Mouse (Mus musculus) intestine, embryonic 14.5 days (tissue): ENCODE measurements around the gene Prrc2a. TPM values are rescaled to one million over a fixed set of nuclear protein-coding genes. Genes with fewer than 3 reads are reported as not detected.
A peak's percentile ranks its signal among the peaks of the same experiment; 100 is the strongest.

ENCODE experiments used
- ATAC-seq: fragments of 200-750 bp; cut with Nextera tagmentation; replicated peaks from 2 replicates; pipeline ENCODE4 v1.8.0; 2017; ENCODE audit warnings: low read depth, moderate number of reproducible peaks, moderate TSS enrichment, moderate library complexity; ENCODE audit not compliant: low FRiP score, low TSS enrichment
- DNase-seq: peaks from one replicate; pipeline ENCODE4 v3.0.0-alpha.2; 2018; ENCODE audit warnings: low spot score
- H3K27ac ChIP-seq: fragments of 300-500 bp; sonication (generic); 2 replicates; pipeline ENCODE4 v1.5.1; 2014; ENCODE audit warnings: low read depth, mild to moderate bottlenecking, control low read depth
- H3K27me3 ChIP-seq: fragments of 300-500 bp; sonication (generic); replicated peaks from 2 replicates; pipeline ENCODE4 v1.6.1; 2014; ENCODE audit warnings: low read length, control low read depth; ENCODE audit not compliant: control insufficient read depth, insufficient read depth
- H3K36me3 ChIP-seq: fragments of 300-500 bp; sonication (generic); 2 replicates; pipeline ENCODE4 v1.6.1; 2014; ENCODE audit warnings: low read length, control low read depth; ENCODE audit not compliant: control insufficient read depth, insufficient read depth
- H3K4me1 ChIP-seq: fragments of 300-500 bp; sonication (generic); replicated peaks from 2 replicates; pipeline ENCODE4 v1.6.1; 2014; ENCODE audit warnings: low read length, control low read depth, mixed read lengths; ENCODE audit not compliant: control insufficient read depth, insufficient read depth
- H3K4me2 ChIP-seq: fragments of 300-500 bp; sonication (generic); 2 replicates; pipeline ENCODE4 v1.6.1; 2014; ENCODE audit warnings: low read length
- H3K4me3 ChIP-seq: fragments of 300-500 bp; sonication (generic); 2 replicates; pipeline ENCODE4 v1.5.1; 2014; ENCODE audit warnings: low read depth, low read length, control low read depth, mixed read lengths
- H3K9ac ChIP-seq: fragments of 300-500 bp; sonication (generic); 2 replicates; pipeline ENCODE4 v1.6.1; 2014; ENCODE audit warnings: mild to moderate bottlenecking, low read length
- H3K9me3 ChIP-seq: fragments of 300-500 bp; sonication (generic); 2 replicates; pipeline ENCODE4 v1.6.1; 2016; ENCODE audit warnings: low read length, control low read depth; ENCODE audit not compliant: control insufficient read depth
- WGBS: fragments of 180-500 bp; shearing (Covaris S2); extraction: QIAGEN DNeasy Blood & Tissue Kit; methylation state at CpG from one replicate; pipeline ENCODE4 v1.1.7; 2014; 5-methylcytosine and 5-hydroxymethylcytosine counted together
- polyA plus RNA-seq: library from polyadenylated mRNA; unstranded; fragments of >200 nt; fragmentation: Nextera tagmentation; extraction: Ambion mirVana; gene quantifications from 2 replicates; pipeline ENCODE4 v1.2.1, GENCODE M21; 2014

The Prrc2a gene
- polyA plus RNA-seq, 1 experiment from 2014 or later = 186 TPM

GRCm38 (mm10) chr17:35168541-35169207 is 4.0 kb upstream of the Prrc2a start:
- Histone ChIP-seq H3K9me3 (no peaks in the 10 kb centered on the region), H3K4me1 (peaks cover 9% of the 10 kb centered on the region; the same call in 1 of the 2 replicates), H3K4me3 (no peak overlapping the region), H3K27ac (no peak overlapping the region), H3K4me2 (no peak overlapping the region), H3K9ac (no peak overlapping the region), H3K36me3 (no peaks in the 10 kb centered on the region), H3K27me3 (no peaks in the 10 kb centered on the region)
- ATAC-seq = no peak
- no peak for DNase-seq
- 21% methylated on average over 4 of the region's 4 CpGs for WGBS

GRCm38 (mm10) chr17:35167794-35168193 is 3.1 kb upstream of the Prrc2a start:
- 0 out of 2 replicates have a peak, but pooled peaks cover 1% of the 10 kb centered on the region for H3K36me3 ChIP-seq
- no peak overlapping the region for H3K4me3 ChIP-seq
- ATAC-seq = no peak
- H3K27me3 ChIP-seq = no peaks in the 10 kb centered on the region
- H3K4me2 ChIP-seq = no peak overlapping the region
- peaks cover 15% of the 10 kb centered on the region for H3K4me1 ChIP-seq
- no peaks in the 10 kb centered on the region for H3K9me3 ChIP-seq
- H3K9ac ChIP-seq = no peak overlapping the region
- 87% methylated on average over 7 of the region's 7 CpGs for WGBS
- no peak for DNase-seq
- H3K27ac ChIP-seq = no peak overlapping the region

GRCm38 (mm10) chr17:35166352-35167035 is 1.8 kb upstream of the Prrc2a start:
- peak overlapping the region; percentile 65 for H3K4me2 ChIP-seq
- peaks cover 19% of the 10 kb centered on the region for H3K4me1 ChIP-seq
- ATAC-seq = no peak
- H3K27me3 ChIP-seq = no peaks in the 10 kb centered on the region
- no peak for DNase-seq
- H3K4me3 ChIP-seq = no peak overlapping the region
- H3K9ac ChIP-seq = no peak overlapping the region; the same call in 1 of the 2 replicates
- peaks cover 11% of the 10 kb centered on the region for H3K36me3 ChIP-seq
- peak overlapping the region; percentile 99 for H3K27ac ChIP-seq
- 61% methylated on average over 8 of the region's 8 CpGs for WGBS
- H3K9me3 ChIP-seq = no peaks in the 10 kb centered on the region

GRCm38 (mm10) chr17:35165451-35166155 is 906 bp upstream of the Prrc2a start:
- H3K27ac ChIP-seq = peak overlapping the region; percentile 99
- H3K36me3 ChIP-seq = peaks cover 20% of the 10 kb centered on the region
- 20% methylated on average over 12 of the region's 12 CpGs for WGBS
- peaks cover 19% of the 10 kb centered on the region for H3K4me1 ChIP-seq
- H3K9me3 ChIP-seq = no peaks in the 10 kb centered on the region
- H3K4me3 ChIP-seq = peak overlapping the region; percentile 65
- H3K27me3 ChIP-seq = no peaks in the 10 kb centered on the region
- peak overlapping the region; percentile 65 for H3K4me2 ChIP-seq
- peak; percentile 85 for ATAC-seq
- H3K9ac ChIP-seq = peak overlapping the region; percentile 58
- DNase-seq = no peak

- ATAC-seq (no peak), DNase-seq (peak; percentile 76)
- Histone ChIP-seq H3K9ac (peak overlapping the region; percentile 87), H3K4me2 (peak overlapping the region; percentile 98), H3K27ac (peak overlapping the region; percentile 85), H3K36me3 (peaks cover 34% of the 10 kb centered on the region), H3K4me3 (peak overlapping the region; percentile 65), H3K9me3 (no peaks in the 10 kb centered on the region), H3K27me3 (no peaks in the 10 kb centered on the region), H3K4me1 (peaks cover 19% of the 10 kb centered on the region)
- WGBS = under 1% methylated on average over 27 of the region's 28 CpGs
These were observed 504 bp downstream of the Prrc2a start for GRCm38 (mm10) chr17:35164218-35164567.

- WGBS = 13% methylated on average over 8 of the region's 8 CpGs
- peak overlapping the region; percentile 65 for H3K4me3 ChIP-seq
- no peaks in the 10 kb centered on the region for H3K9me3 ChIP-seq
- H3K27ac ChIP-seq = peak overlapping the region; percentile 85
- DNase-seq = no peak
- H3K4me2 ChIP-seq = peak overlapping the region; percentile 98
- peak overlapping the region; percentile 87 for H3K9ac ChIP-seq
- H3K4me1 ChIP-seq = peaks cover 19% of the 10 kb centered on the region
- H3K27me3 ChIP-seq = no peaks in the 10 kb centered on the region
- peaks cover 41% of the 10 kb centered on the region for H3K36me3 ChIP-seq
- no peak for ATAC-seq
These were observed 1.2 kb downstream of the Prrc2a start for GRCm38 (mm10) chr17:35163326-35164081.

GRCm38 (mm10) chr17:35162730-35163129 is 2.0 kb downstream of the Prrc2a start:
- Histone ChIP-seq H3K4me3 (peak overlapping the region; percentile 65), H3K9ac (peak overlapping the region; percentile 87), H3K27ac (peak overlapping the region; percentile 5; the same call in 1 of the 2 replicates), H3K4me1 (peaks cover 19% of the 10 kb centered on the region), H3K27me3 (no peaks in the 10 kb centered on the region), H3K4me2 (peak overlapping the region; percentile 98), H3K36me3 (peaks cover 49% of the 10 kb centered on the region), H3K9me3 (no peaks in the 10 kb centered on the region)
- ATAC-seq (no peak), DNase-seq (no peak)
- WGBS = 40% methylated on average over 12 of the region's 12 CpGs

- Histone ChIP-seq H3K9me3 (no peaks in the 10 kb centered on the region), H3K4me1 (peaks cover 19% of the 10 kb centered on the region), H3K27ac (no peak overlapping the region), H3K27me3 (no peaks in the 10 kb centered on the region), H3K4me2 (no peak overlapping the region; the same call in 1 of the 2 replicates), H3K36me3 (peaks cover 55% of the 10 kb centered on the region), H3K4me3 (peak overlapping the region; percentile 65; the same call in 1 of the 2 replicates), H3K9ac (no peak overlapping the region; the same call in 1 of the 2 replicates)
- WGBS = 70% methylated on average over 14 of the region's 14 CpGs
- DNase-seq (no peak), ATAC-seq (no peak)
These were observed 2.6 kb downstream of the Prrc2a start for GRCm38 (mm10) chr17:35162121-35162520.
